Mouse (Mus musculus): ENCODE results near the gene Kif12. TPM values are rescaled to one million over a fixed set of nuclear protein-coding genes. Genes with fewer than 3 reads are reported as not detected.

Gene Kif12
- polyA plus RNA-seq (2012; ENCODE audit: low replicate concordance): not detected in 2 replicates

DNA sequence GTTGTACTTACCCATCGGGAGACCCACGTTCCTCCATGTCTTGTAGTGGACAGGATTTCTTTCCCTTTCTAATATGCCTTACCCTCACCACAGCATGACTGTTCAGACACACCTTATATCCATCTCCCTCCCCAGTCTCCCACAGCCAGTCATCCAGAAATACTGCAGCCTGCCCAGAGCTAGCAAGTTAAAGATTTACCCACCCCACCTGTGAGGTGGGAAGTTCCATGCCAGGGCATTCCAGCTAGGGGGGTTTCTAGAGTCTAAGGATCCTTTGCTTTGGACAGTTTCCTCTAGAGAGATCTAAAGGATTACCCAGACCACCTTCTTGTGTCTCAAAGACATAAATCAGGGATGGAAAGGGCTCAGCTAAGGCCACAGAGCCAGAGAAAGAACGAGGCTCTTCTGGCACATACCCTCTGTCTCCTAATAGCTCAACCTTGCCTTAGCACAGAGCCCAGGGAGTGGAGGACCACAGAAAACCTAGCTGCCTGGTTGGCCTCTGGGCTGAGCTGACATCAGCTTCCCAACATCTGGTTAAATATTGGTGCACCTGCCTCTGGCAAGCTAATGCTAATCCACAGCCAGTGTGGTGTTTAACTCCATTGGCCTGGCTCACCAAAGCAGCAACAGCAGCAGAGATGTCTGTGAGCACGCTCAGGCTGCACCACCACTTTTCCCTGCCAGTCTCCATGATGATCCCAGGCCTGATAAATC, at the start of gene Kif12:
Gene Kif12 (minus strand): TSS at position 163 of the 717 bp plus-strand sequence.

DNA sequence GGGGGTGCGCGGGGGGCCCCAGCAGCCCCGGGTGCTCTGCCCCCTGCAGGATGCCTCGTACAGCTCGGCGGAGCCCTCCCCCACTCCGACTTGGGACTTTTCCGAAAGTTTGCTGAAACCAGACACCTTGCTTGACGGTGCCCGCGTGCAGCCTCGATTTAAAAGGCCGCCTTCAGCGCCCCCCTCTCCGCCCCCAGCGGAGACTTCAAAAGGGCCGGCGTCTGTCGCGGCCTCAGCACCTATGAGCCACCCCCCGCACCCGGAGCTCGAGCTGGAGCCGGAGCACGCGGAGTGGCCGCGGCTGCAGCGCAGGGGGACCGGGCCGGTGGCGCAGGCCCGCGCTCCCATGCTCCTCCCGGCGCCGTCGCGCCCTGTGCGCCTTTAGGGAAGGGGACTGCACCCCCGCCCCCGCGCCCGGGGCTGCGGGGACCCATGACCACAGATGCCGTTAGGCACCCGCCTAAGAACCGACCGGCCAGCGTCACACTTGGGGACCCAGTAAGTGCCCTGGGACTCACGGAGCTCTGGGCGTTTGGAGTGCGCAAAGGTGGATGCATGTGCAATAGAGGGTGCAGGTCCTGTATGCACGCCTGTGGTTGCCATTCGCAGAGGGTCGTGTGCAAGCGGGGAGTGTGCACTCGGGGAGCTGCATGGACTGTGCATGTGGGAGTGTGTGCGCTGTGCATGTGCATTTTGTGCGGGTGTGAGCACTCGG, 42.1 kb upstream of the Kif12 start, which contains the start of gene Col27a1:
Gene Col27a1 (plus strand): TSS at position 98 of the 715 bp plus-strand sequence.

DNA sequence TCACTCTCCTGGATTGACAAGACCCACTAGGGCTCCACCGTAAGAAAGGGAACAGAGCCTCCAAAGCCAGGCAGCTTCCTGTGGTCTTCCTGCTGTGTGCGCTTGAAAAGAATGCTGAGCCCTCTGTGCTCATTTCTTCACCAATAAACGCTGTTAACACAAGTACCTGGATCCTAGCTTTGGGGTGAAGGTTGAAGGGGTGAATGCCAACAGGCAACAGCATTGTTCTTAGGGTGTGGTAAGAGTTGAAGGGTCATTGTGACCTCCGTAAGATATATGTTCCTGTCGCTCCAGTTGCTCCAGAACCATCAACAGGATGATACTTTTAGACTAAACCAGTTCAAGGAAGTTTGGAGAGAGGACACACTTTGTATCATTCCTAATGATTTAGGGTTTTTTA, 17.2 kb downstream of the Kif12 start, which contains the start of gene Ambp:
Gene Ambp (minus strand): TSS at position 101 of the 400 bp plus-strand sequence.

Other genes starting within 250 kb of the Kif12 start
- 0.08 and 0.13 TPM in 2 replicates for gene Zfp618, start 206.6 kb downstream of the Kif12 start, polyA plus RNA-seq (2012; ENCODE audit: low replicate concordance)
- gene Ambp, start 17.3 kb downstream of the Kif12 start, polyA plus RNA-seq (2012; ENCODE audit: low replicate concordance): not detected in 2 replicates
- gene Col27a1, start 41.9 kb upstream of the Kif12 start, polyA plus RNA-seq (2012; ENCODE audit: low replicate concordance): 3.1 and 4.0 TPM in 2 replicates
- 0.21 and 0.31 TPM in 2 replicates for gene Orm1, start 172.4 kb upstream of the Kif12 start, polyA plus RNA-seq (2012; ENCODE audit: low replicate concordance)
- gene Orm3, start 184.0 kb upstream of the Kif12 start, polyA plus RNA-seq (2012; ENCODE audit: low replicate concordance): not detected in 2 replicates
- gene Orm2, start 190.3 kb upstream of the Kif12 start, polyA plus RNA-seq (2012; ENCODE audit: low replicate concordance): not detected in 2 replicates
- gene Akna, start 231.2 kb upstream of the Kif12 start, polyA plus RNA-seq (2012; ENCODE audit: low replicate concordance): 285 and 506 TPM in 2 replicates

Data from hematopoietic multipotent progenitor cell, adult 10-12 weeks (in vitro differentiated cells).